Mouse (Mus musculus): Measurements from ENCODE around the gene Rab29. TPM values are rescaled to one million over a fixed set of nuclear protein-coding genes. Genes with fewer than 3 reads are reported as not detected.
"Not testable (repeated sequence)": the region's sequence is repeated elsewhere in the genome, so short reads cannot be mapped to it uniquely, and the experiment has no call there.

Gene Rab29
- polyA plus RNA-seq, 2 experiments from 2014 or later = 45.6 to 48.2 TPM

GRCm38 (mm10) chr1:131866304-131866999 lies 572 bp upstream of the Rab29 start:
- ATAC-seq = no peak

- no peak for ATAC-seq
These were observed 894 bp downstream of the Rab29 start for GRCm38 (mm10) chr1:131867946-131868290.

GRCm38 (mm10) chr1:131869561-131869960 lies 2.5 kb downstream of the Rab29 start:
- no peak for ATAC-seq

- ATAC-seq = no peak
These were observed 5.8 kb downstream of the Rab29 start for GRCm38 (mm10) chr1:131872856-131873255.

- no peak for ATAC-seq
These were observed 12.8 kb downstream of the Rab29 start for GRCm38 (mm10) chr1:131879816-131880215.

- no peak for ATAC-seq
These were observed 15.8 kb downstream of the Rab29 start for GRCm38 (mm10) chr1:131882787-131883186.

GRCm38 (mm10) chr1:131886173-131886572 lies 19.1 kb downstream of the Rab29 start:
- no peak for ATAC-seq

- ATAC-seq = no peak
These were observed 19.6 kb downstream of the Rab29 start for GRCm38 (mm10) chr1:131886641-131887040.

GRCm38 (mm10) chr1:131890043-131890658 lies 23.1 kb downstream of the Rab29 start:
- ATAC-seq = no peak

- ATAC-seq = no peak
These were observed 24.4 kb downstream of the Rab29 start for GRCm38 (mm10) chr1:131891436-131891835.

- ATAC-seq = no peak
These were observed 35.7 kb downstream of the Rab29 start for GRCm38 (mm10) chr1:131902679-131903078.

GRCm38 (mm10) chr1:131903251-131903650 lies 36.2 kb downstream of the Rab29 start:
- no peak for ATAC-seq

- ATAC-seq = no peak
These were observed 38.5 kb downstream of the Rab29 start for GRCm38 (mm10) chr1:131905497-131905896.

- ATAC-seq = no peak
These were observed 41.4 kb downstream of the Rab29 start for GRCm38 (mm10) chr1:131908456-131908855.

GRCm38 (mm10) chr1:131909236-131909635 lies 42.2 kb downstream of the Rab29 start:
- ATAC-seq = not testable (repeated sequence)

- peak; percentile 95 for ATAC-seq
These were observed 43.1 kb downstream of the Rab29 start, which contains the start of gene Nucks1 for GRCm38 (mm10) chr1:131910001-131910648. TSS of gene Nucks1 (plus strand) at chr1:131910534.

GRCm38 (mm10) chr1:131910674-131911558 lies 43.9 kb downstream of the Rab29 start:
- ATAC-seq = peak; percentile 50

- ATAC-seq = no peak
These were observed 50.6 kb downstream of the Rab29 start for GRCm38 (mm10) chr1:131917634-131918033.

GRCm38 (mm10) chr1:131919052-131919451 lies 52.0 kb downstream of the Rab29 start:
- ATAC-seq = no peak

GRCm38 (mm10) chr1:131922100-131922499 lies 55.1 kb downstream of the Rab29 start:
- no peak for ATAC-seq
